Mouse (Mus musculus): ENCODE measurements at regions not wholly inside any gene's neighbourhood (a gene's known extent, or its start where the extent isn't known, plus 50 kb on each side); places are given as distances from the start of the nearest gene placed in this dataset.

DNA sequence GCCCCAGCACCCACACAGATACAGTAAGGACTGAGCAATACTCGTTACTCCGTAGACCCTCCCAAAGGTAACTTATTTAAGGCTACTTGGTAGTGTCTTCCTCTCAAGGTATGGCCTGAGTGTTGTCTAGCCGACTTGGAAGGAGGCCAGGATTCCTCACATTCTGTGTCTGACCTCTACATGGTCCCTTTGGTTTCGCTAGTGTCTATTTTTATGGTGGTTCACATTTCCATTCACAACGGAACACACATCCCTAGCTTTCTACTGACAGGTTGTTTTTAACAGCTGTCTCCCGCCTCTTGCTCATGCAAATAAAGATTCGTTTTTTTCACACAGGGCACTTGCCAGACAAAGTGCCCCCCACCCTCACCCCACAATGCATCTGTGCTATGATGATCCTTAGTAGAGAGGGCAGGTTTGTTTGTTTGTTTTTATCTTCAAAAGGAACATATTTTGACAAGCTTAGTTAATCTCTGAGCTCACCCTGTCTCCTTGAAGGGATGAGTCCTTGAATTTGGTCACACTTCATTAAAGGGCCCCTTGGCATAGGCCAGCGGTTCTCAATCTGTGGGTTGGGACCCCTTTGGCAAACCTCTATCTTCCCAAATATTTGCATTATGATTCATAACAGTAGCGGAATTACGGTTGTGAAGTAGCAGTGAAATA is 52.7 kb downstream of the Phlda1 start:
- ATAC-seq (replicated peaks; ENCODE audit: low FRiP score), result peak; percentile 30; the same call in 1 of the 2 replicates
- H3K27me3 ChIP-seq, result no peaks in the 10 kb centered on the region
- no peaks in the 10 kb centered on the region for H3K9me3 ChIP-seq (replicated peaks)
- no peak overlapping the region for H3K27ac ChIP-seq
- H3K36me3 ChIP-seq, result no peaks in the 10 kb centered on the region
- no peak overlapping the region for H3K4me3 ChIP-seq (replicated peaks)
- WGBS, result 18% methylated on average over 10 of the region's 10 CpGs
- peaks cover 31% of the 10 kb centered on the region for H3K4me1 ChIP-seq
- H3K9ac ChIP-seq, result no peak overlapping the region
- peak overlapping the region; percentile 23 for H3K4me2 ChIP-seq

DNA sequence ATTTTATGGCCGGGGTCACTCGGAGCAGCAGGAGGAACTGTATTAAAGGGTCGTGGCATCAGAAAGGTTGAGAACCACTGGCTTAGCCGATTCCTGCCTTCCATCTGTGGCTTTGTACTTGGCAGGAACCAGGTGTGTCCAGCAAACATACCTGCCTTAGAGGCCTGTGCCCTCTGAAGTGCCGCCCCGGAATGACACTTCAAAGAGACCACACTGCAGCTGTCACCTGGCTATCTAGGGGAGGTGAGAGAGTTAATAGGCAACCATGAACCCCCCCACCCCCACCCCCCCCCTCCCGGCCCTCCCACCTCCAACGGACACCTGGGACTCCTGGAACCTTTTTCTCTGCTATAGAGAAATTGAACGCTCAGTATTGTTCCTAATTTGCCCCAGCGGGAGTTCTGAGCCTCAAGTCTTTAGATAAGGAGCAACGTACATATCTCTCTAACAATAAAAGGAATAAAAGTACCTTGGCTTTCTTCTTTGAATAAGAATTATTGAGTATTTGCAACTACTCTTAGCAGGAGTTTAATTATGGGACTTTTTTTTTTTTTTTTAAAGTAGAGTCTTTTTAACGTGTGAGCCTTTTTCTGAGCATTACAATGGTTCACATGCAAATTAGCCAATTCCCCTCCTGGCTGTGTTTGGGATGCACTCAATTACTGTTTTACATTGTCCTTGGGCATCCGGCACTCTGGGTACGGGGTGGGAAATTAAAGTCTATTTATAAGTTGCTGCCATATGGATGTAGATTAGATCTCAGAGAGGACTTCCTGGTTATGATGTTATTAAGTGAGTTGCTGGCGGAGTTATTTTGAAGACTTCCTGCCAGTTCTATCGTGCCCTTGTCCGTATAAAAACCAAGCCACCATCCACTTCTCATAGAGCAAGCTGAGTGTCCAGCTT is 53.5 kb downstream of the Phlda1 start:
- Histone ChIP-seq H3K4me3 (replicated peaks) (no peak overlapping the region), H3K4me1 (peaks cover 29% of the 10 kb centered on the region), H3K27ac (peak overlapping the region; percentile 14; the same call in 1 of the 2 replicates), H3K9ac (no peak overlapping the region), H3K36me3 (no peaks in the 10 kb centered on the region), H3K9me3 (replicated peaks) (no peaks in the 10 kb centered on the region), H3K4me2 (peak overlapping the region; percentile 16; the same call in 1 of the 2 replicates), H3K27me3 (no peaks in the 10 kb centered on the region)
- 42% methylated on average over 17 of the region's 17 CpGs for WGBS
- no peak for ATAC-seq (replicated peaks; ENCODE audit: low FRiP score)

DNA sequence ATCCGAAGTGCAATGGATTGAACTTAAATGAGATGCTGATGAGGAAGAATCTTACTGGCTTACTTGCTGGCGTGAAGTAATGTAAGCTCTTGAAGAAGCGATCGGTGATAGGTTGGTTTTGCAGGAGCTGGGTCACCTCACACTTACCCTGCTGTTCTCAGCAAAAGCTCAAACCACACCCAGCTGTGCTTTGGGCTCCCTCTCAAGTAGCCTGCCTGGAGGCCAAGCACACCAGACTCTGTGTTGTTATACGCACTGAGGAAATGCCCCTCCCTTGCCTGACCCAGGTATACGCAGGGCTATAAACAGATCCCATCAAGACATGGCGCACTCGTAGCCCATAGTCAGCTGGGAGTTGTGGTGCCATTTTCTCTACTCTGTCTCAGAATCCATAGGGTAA is 56.5 kb downstream of the Phlda1 start:
- Histone ChIP-seq H3K4me2 (no peak overlapping the region), H3K9me3 (replicated peaks) (no peaks in the 10 kb centered on the region), H3K4me3 (replicated peaks) (no peak overlapping the region), H3K4me1 (peaks cover 29% of the 10 kb centered on the region), H3K27me3 (no peaks in the 10 kb centered on the region), H3K36me3 (no peaks in the 10 kb centered on the region), H3K9ac (no peak overlapping the region), H3K27ac (no peak overlapping the region)
- WGBS, result 77% methylated on average over 8 of the region's 8 CpGs
- ATAC-seq (replicated peaks; ENCODE audit: low FRiP score), result no peak

DNA sequence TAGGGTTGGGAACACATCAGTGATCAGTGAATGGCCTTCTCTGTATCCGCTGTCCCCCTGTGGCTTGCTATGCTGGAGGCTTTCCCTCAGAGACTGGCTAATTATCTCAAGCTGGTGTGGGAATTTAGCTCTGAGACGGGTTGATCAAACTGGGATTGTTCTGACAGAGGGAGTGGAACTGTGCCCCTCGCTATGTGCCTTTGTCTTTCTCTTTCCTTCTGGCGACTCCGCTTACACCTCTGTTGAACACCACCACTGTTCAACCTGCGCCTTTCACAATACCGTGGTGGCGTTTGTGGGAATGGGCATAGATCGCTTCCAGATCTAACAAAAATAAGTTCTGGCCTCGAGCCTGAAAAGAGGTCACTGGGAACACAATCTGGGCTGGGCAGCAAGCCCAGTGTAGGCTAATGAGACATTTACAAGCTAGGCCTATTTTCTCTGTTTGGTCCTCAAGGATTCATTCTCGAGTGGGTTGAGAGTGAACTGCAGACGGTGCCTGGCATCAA is 60.8 kb downstream of the Phlda1 start:
- no peak overlapping the region for H3K4me3 ChIP-seq (replicated peaks)
- H3K4me1 ChIP-seq, result 0 out of 2 replicates have a peak, but pooled peaks cover 2% of the 10 kb centered on the region
- H3K36me3 ChIP-seq, result no peaks in the 10 kb centered on the region
- no peak overlapping the region for H3K27ac ChIP-seq
- no peak overlapping the region for H3K9ac ChIP-seq
- no peak for ATAC-seq (replicated peaks; ENCODE audit: low FRiP score)
- no peaks in the 10 kb centered on the region for H3K9me3 ChIP-seq (replicated peaks)
- WGBS, result 78% methylated on average over 12 of the region's 12 CpGs
- no peak overlapping the region for H3K4me2 ChIP-seq
- H3K27me3 ChIP-seq, result no peaks in the 10 kb centered on the region

DNA sequence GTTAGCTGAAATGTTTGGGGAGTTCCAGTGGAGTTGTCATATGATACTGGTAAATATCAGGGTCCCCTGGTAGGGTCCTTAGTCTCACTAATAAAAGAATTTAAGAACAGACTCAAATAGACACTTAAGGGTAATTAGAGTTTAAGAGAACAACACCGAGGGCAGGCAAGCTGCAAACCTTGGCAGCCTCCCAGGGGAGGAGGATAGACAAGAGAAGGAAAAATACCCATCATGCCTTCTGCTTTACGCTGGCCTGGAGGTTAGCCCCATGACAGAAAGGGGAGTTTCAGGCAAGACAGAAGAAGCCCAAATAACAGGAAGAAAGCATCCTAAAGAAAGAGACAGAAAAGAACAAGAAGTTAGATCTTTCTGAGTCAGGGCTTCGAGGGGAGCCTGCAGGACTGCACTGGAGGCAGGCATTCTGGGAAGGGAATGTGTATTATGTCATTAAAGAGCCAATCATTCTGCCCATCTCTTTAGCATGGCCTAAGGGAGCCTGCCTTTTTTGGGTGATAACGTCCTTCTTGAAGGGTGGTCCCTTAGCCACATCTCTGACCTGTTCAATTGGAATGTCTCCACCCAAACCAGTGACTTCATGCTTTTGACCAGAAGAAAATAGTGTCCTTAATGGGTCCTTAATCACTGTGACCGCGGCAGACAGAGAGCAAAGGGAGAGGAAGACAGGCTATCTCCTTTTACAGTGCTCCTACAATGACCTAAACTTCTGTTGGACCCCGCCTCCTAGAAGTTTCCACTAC is 64.6 kb downstream of the Phlda1 start:
- Histone ChIP-seq H3K9me3 (replicated peaks) (no peaks in the 10 kb centered on the region), H3K27ac (no peak overlapping the region), H3K4me3 (replicated peaks) (no peak overlapping the region), H3K9ac (no peak overlapping the region), H3K36me3 (no peaks in the 10 kb centered on the region), H3K4me2 (no peak overlapping the region), H3K27me3 (no peaks in the 10 kb centered on the region), H3K4me1 (peaks cover 7% of the 10 kb centered on the region)
- 38% methylated on average over 7 of the region's 7 CpGs for WGBS
- ATAC-seq (replicated peaks; ENCODE audit: low FRiP score), result peak; percentile 49; the same call in 1 of the 2 replicates

DNA sequence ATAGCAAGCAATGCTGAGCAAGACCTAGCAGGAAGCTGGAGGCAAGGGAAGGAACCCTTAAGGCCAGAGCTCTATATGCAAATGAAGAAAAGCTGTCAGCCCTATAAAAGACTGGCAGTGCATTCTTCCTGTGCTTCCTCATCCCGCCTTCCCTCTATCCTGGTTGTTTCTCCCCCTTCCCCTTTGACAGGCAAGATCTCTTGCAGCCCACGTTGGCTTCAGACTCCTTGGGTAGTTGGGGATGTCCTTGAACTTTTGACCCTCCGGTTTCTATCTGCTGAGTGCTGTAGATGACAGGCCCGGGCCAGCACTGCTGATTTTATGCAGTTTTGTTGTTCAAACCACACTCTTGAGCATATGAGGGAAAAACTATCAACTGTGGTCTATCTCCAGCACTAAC is 68.1 kb downstream of the Phlda1 start:
- 65% methylated on average over 4 of the region's 4 CpGs for WGBS

DNA sequence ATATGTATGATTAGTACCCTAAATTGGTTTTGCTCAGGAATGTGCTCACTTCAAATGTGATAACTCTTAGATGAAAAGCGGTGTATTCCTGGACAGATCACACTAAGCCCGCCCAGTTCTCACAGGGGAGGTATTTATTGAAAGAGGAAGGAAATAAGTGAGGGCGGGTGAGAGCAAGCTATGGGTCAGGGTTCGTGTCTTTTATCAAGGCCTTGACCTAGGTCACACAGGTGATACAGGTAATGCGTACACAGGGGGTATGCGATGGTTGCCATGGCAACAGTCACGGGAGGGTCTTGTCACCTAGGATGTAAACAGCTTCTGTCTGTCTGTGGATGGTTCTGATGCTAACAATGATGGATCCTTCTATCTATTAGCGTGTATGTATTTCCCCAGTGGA is 68.7 kb downstream of the Phlda1 start:
- Histone ChIP-seq H3K36me3 (no peaks in the 10 kb centered on the region), H3K4me3 (replicated peaks) (no peak overlapping the region), H3K4me1 (peaks cover 27% of the 10 kb centered on the region), H3K9ac (no peak overlapping the region), H3K27me3 (no peaks in the 10 kb centered on the region), H3K27ac (no peak overlapping the region), H3K4me2 (no peak overlapping the region), H3K9me3 (replicated peaks) (no peaks in the 10 kb centered on the region)
- ATAC-seq (replicated peaks; ENCODE audit: low FRiP score), result no peak
- WGBS, result 79% methylated on average over 8 of the region's 8 CpGs

More for the DNA sequence above, 68.1 kb downstream of the Phlda1 start:
- no peak for ATAC-seq (replicated peaks; ENCODE audit: low FRiP score)
- Histone ChIP-seq H3K9ac (no peak overlapping the region), H3K4me1 (peaks cover 22% of the 10 kb centered on the region), H3K4me3 (replicated peaks) (no peak overlapping the region), H3K9me3 (replicated peaks) (no peaks in the 10 kb centered on the region), H3K4me2 (no peak overlapping the region), H3K27me3 (no peaks in the 10 kb centered on the region), H3K36me3 (no peaks in the 10 kb centered on the region), H3K27ac (no peak overlapping the region)

DNA sequence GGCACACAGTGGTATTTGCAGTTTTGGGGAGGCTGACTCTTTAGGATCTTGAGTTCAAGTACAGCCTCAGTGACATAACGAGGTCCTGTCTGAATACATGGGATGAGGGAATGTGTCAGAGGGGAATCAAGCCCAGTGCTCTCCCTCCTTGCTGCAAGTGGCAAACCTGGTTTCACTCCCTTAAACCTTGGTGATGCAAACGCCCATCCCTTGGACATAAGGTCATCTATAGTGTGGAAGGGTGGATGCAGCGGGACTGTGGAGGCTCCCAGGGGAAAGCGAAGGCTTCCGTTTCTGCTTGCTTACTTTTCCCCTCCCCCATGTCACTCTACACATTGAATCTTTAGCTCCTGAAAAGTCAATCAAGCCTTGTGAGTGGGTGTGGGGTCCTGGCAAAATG is 69.2 kb downstream of the Phlda1 start:
- H3K36me3 ChIP-seq, result no peaks in the 10 kb centered on the region
- no peak overlapping the region for H3K4me3 ChIP-seq (replicated peaks)
- 0 out of 2 replicates have a peak overlapping the region, but pooled peaks have one; percentile 64 for H3K27ac ChIP-seq
- no peak for ATAC-seq (replicated peaks; ENCODE audit: low FRiP score)
- H3K9ac ChIP-seq, result no peak overlapping the region
- peaks cover 32% of the 10 kb centered on the region for H3K4me1 ChIP-seq
- no peaks in the 10 kb centered on the region for H3K27me3 ChIP-seq
- 51% methylated on average over 5 of the region's 5 CpGs for WGBS
- H3K9me3 ChIP-seq (replicated peaks), result no peaks in the 10 kb centered on the region
- no peak overlapping the region for H3K4me2 ChIP-seq

DNA sequence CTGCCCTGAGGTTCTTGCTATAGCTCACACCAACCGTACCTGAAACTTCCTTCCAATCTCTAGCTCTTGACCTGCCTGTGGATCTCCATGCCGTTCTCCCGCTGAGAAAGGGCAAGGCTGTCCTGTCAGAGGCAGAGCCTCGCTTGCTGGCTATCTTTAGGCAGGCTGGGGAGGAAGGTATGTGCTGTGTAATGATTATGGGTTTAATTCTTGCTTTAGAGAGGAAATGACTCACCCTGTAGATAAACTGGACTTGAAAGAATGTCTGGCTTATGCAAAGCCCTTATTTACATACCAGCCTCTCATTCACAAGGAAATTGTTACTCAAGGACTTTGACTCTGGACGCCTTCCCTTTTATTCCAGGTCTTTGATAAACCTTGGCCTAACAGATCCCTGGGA is 69.8 kb downstream of the Phlda1 start:
- ATAC-seq (replicated peaks; ENCODE audit: low FRiP score), result peak; percentile 65
- no peaks in the 10 kb centered on the region for H3K36me3 ChIP-seq
- H3K27ac ChIP-seq, result peak overlapping the region; percentile 64
- WGBS, result 38% methylated on average over 5 of the region's 5 CpGs
- peaks cover 38% of the 10 kb centered on the region for H3K4me1 ChIP-seq
- H3K4me3 ChIP-seq (replicated peaks), result no peak overlapping the region
- no peaks in the 10 kb centered on the region for H3K27me3 ChIP-seq
- no peaks in the 10 kb centered on the region for H3K9me3 ChIP-seq (replicated peaks)
- no peak overlapping the region for H3K9ac ChIP-seq
- H3K4me2 ChIP-seq, result 0 out of 2 replicates have a peak overlapping the region, but pooled peaks have one; percentile 14

DNA sequence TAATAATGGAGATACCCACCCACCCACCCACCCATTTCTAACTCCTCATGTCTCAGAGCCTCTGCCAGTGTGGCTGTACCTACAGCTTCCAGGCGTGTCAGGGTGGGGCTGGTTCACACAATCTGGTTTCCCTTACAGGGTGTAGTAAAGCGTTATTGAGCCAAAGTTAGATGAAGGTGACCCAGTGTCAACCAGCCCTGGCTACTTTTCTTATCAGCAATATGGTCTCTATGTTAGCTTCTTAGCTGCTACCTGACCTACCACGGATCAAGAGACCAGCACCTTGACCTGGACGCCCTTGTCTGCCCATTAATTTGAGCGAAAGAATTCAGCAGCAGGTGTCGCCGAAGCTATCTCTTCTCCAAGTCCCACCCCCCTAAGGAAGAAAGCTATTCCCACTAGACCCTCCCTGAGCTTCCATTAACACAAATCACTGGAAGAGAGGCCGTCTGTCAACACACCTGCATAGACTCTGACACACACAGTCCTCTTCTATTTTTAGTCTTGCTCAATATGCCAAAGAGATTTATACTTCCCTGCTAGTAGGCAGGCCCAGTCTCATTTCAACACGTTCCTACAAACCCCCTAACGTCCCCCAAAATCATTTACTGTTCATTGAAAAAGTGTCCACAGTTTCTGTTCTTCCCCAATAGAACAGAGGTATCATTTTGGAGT is 70.4 kb downstream of the Phlda1 start:
- ATAC-seq (replicated peaks; ENCODE audit: low FRiP score), result no peak; the same call in 1 of the 2 replicates
- no peak overlapping the region for H3K9ac ChIP-seq
- no peak overlapping the region for H3K4me3 ChIP-seq (replicated peaks)
- no peaks in the 10 kb centered on the region for H3K36me3 ChIP-seq
- WGBS, result 64% methylated on average over 10 of the region's 10 CpGs
- peak overlapping the region; percentile 2; the same call in 1 of the 2 replicates for H3K27ac ChIP-seq
- no peak overlapping the region for H3K4me2 ChIP-seq
- H3K4me1 ChIP-seq, result peaks cover 40% of the 10 kb centered on the region
- H3K27me3 ChIP-seq, result no peaks in the 10 kb centered on the region
- H3K9me3 ChIP-seq (replicated peaks), result no peaks in the 10 kb centered on the region

DNA sequence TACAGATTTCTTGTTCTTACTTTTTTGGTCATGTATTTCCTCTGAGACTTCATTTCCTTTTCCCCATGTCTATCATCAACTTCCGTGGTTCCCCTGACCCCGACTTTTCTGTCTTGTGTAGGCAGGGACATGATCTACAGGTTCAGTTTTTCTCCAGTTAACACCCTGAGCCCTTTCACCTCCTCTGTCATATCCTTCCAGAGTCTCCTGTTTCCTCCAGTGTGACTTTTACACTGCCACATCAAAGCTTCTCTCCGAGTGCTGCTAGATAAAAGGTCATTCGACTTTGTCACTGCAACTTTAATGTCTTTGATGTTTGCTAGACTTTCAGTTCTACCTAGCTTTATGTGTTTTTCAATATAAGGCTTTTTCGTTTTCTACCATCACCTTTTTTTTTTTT is 72.5 kb downstream of the Phlda1 start:
- no peak overlapping the region for H3K4me3 ChIP-seq (replicated peaks)
- H3K27ac ChIP-seq, result no peak overlapping the region
- 18% methylated on average over 5 of the region's 5 CpGs for WGBS
- no peaks in the 10 kb centered on the region for H3K36me3 ChIP-seq
- no peaks in the 10 kb centered on the region for H3K27me3 ChIP-seq
- H3K9me3 ChIP-seq (replicated peaks), result no peaks in the 10 kb centered on the region
- no peak overlapping the region for H3K9ac ChIP-seq
- H3K4me2 ChIP-seq, result no peak overlapping the region
- ATAC-seq (replicated peaks; ENCODE audit: low FRiP score), result no peak
- H3K4me1 ChIP-seq, result peaks cover 53% of the 10 kb centered on the region

All from kidney, embryonic 15.5 days (tissue).